Mouse (Mus musculus): ENCODE data around the gene Sdha.

Gene Sdha

GRCm38 (mm10) chr13:74302050-74303037 lies 47.7 kb downstream of the Sdha start:
- DNase-seq: peak; percentile 12

DNA sequence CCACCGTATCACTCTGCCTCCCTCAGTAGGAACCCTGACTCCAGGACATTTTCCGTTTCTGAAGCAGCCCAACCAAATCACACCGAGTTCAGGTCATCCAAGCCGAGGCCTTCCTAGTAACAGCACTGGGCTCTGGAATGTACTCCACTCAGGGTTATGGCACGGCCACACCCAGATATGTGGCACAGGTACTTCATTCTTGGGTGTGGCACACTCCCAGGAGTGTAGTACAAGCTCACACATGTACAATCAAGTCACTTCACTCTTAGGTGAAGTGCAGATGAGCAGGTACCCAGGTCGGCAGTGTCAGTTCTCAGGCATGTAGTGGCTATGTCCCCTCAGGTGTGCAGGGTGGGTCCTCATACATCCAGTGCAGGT lies 48.5 kb downstream of the Sdha start:
- DNase-seq: no peak

DNA sequence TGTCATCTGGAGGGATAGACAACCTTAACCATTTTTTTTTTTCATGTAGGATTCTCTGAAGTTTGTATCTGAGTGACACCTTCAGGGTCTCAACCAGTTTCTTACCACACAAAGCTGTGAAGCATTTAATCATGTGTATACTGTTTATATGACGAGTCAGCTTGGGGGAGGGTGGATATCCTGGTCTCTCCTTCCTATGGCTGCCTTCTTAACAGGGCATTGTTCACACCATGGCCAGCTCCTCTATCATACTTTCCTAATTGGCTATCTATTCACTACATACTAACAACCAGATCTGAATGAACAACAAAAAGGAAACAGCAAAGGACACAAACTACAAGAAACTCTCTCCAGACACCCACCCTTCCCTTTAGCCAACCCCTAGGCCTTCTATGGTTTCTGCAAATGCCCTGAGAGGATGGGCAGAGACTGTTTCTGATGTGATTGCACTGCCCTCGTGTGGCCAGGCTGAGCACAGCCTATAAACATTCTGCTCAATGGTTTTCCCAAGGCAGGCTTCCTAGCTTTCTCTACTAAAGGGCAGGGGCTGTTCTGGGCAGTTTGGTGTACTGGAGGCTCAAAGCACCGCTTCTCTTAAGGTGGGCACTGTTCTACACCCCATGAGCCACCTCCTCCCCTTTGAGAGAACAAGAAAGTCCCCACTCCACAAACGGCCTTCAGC lies 49.0 kb downstream of the Sdha start:
- peak; percentile 80 for DNase-seq

- no peak for DNase-seq
These were observed 53.7 kb downstream of the Sdha start for GRCm38 (mm10) chr13:74296376-74296775.

DNA sequence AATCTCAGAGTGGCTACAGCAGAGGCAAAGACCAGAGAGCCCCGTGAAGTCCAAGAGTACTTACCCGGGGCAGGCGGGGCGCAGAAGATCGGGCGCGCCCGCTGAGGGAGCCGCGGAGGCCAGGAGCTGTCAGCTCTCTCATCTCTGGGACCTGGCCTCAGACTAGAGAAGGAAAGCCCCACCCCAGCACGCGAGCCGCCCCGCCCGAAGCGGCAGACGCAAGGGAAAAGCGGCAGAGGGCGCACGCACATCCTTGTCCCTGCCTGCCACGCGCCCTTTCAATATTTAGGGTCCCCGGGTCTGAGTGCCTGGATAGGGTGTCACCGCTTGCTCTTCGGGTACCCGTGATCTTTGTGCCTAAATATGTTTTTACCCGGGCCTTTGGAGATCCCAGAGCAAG lies 57.9 kb downstream of the Sdha start, which contains the start of gene Ahrr:
Gene Ahrr, minus strand, starts transcription at position 165 of the 400 bp plus-strand sequence.
- peak; percentile 67 for DNase-seq

- no peak for DNase-seq
These were observed 60.4 kb downstream of the Sdha start for GRCm38 (mm10) chr13:74289646-74290045.

GRCm38 (mm10) chr13:74282299-74282698 lies 67.8 kb downstream of the Sdha start:
- DNase-seq: no peak

DNA sequence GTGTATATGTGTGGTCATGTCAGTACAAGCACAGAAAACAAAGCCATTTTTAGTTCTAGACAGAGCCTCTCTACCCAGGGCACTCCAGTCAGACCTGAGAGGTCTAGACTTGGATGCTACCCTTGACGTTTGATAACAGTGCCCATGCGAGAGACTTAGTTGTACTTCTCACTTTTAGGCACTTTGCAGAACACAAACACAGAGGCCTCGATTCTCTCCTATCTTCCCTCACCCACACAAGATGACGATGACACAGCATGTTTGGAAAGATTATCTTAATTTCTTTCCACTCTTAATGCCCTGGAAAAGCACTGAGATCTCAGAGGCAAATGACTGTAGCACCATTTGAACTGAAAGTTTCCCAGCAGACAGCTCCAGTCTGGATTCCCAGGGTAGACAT lies 74.4 kb downstream of the Sdha start:
- DNase-seq: no peak
